Mouse (Mus musculus): ENCODE results near the gene Thap12. TPM values are rescaled to one million over a fixed set of nuclear protein-coding genes. Genes with fewer than 3 reads are reported as not detected.

Thap12 gene
- total and polyA plus RNA-seq, 3 experiments: 47.7 to 140 (median 52.7) TPM

GRCm38 (mm10) chr7:98665166-98665565 lies 37.7 kb upstream of the Thap12 start:
- Histone ChIP-seq H3K27ac (ENCODE audit: control insufficient read depth, low read depth, low read length) (no peak overlapping the region), H3K27me3 (ENCODE audit: control insufficient read depth in 1 of 2, insufficient read depth in 2 of 2, low read length in 2 of 2) (no peaks in the 10 kb centered on the region), H3K36me3 (ENCODE audit: control insufficient read depth in 1 of 2, insufficient read depth in 2 of 2, low read length in 2 of 2) (peaks cover 0 to 9% of the 10 kb centered on the region in 2 experiments; a peak in 2 of 4 replicates), H3K9me3 (replicated peaks; ENCODE audit: insufficient read depth, low read length) (no peaks in the 10 kb centered on the region), H3K79me2 (ENCODE audit: control insufficient read depth, insufficient read depth, low read length, poor library complexity) (no peaks in the 10 kb centered on the region), H3K4me1 (ENCODE audit: control insufficient read depth in 1 of 2, insufficient read depth in 2 of 2, low read length in 2 of 2) (peaks cover 5 to 9% of the 10 kb centered on the region in 2 experiments), H3K4me3 (ENCODE audit: control insufficient read depth in 1 of 2, insufficient read depth in 1 of 2, low read depth in 2 of 2, low read length in 2 of 2) (no peak overlapping the region), H3K9ac (ENCODE audit: control insufficient read depth, low read depth, low read length, poor library complexity, severe bottlenecking) (no peak overlapping the region)
- DNase-seq (ENCODE audit: low read depth, low spot score): no peak
- TF ChIP-seq CHD1 (IDR thresholded peaks at IDR 0.05; ENCODE audit: low read depth, low read length) (no peak), GATA1 (IDR thresholded peaks at IDR 0.05; ENCODE audit: low read depth, low read length) (no peak), ZNF384 (IDR thresholded peaks at IDR 0.05; ENCODE audit: low read depth, low read length) (peak; percentile 66; the same call in 1 of the 2 replicates), MAFK (IDR thresholded peaks at IDR 0.05; ENCODE audit: borderline replicate concordance, low read depth, low read length) (no peak), ETS1 (IDR thresholded peaks at IDR 0.05; ENCODE audit: low read depth, low read length) (no peak), MAZ (IDR thresholded peaks at IDR 0.05; ENCODE audit: low read depth, low read length) (no peak), USF2 (IDR thresholded peaks at IDR 0.05; ENCODE audit: borderline replicate concordance in 1 of 2, insufficient read depth in 1 of 2, low read depth in 1 of 2, low read length in 2 of 2) (no peak)

- Histone ChIP-seq H3K27ac (ENCODE audit: control insufficient read depth, low read depth, low read length) (no peak overlapping the region), H3K79me2 (ENCODE audit: control insufficient read depth, insufficient read depth, low read length, poor library complexity) (no peaks in the 10 kb centered on the region), H3K4me3 (ENCODE audit: control insufficient read depth in 1 of 2, insufficient read depth in 1 of 2, low read depth in 2 of 2, low read length in 2 of 2) (no peak overlapping the region), H3K4me1 (ENCODE audit: control insufficient read depth in 1 of 2, insufficient read depth in 2 of 2, low read length in 2 of 2) (peaks cover 5 to 9% of the 10 kb centered on the region in 2 experiments), H3K9ac (ENCODE audit: control insufficient read depth, low read depth, low read length, poor library complexity, severe bottlenecking) (no peak overlapping the region), H3K27me3 (ENCODE audit: control insufficient read depth in 1 of 2, insufficient read depth in 2 of 2, low read length in 2 of 2) (no peaks in the 10 kb centered on the region), H3K36me3 (ENCODE audit: control insufficient read depth in 1 of 2, insufficient read depth in 2 of 2, low read length in 2 of 2) (peaks cover 0 to 9% of the 10 kb centered on the region in 2 experiments; a peak in 2 of 4 replicates), H3K9me3 (replicated peaks; ENCODE audit: insufficient read depth, low read length) (no peaks in the 10 kb centered on the region)
- TF ChIP-seq RAD21 (IDR thresholded peaks at IDR 0.05; ENCODE audit: low read depth, low read length) (no peak), MEF2A (IDR thresholded peaks at IDR 0.05; ENCODE audit: extremely low read depth, insufficient replicate concordance, low read depth, low read length, poor library complexity, severe bottlenecking) (no peak), HCFC1 (IDR thresholded peaks at IDR 0.05; ENCODE audit: low read depth, low read length) (no peak), MXI1 (IDR thresholded peaks at IDR 0.05; ENCODE audit: low read depth, low read length) (no peak), GABPA (IDR thresholded peaks at IDR 0.05; ENCODE audit: low read depth, low read length) (no peak), POLR2AphosphoS2 (IDR thresholded peaks at IDR 0.05; ENCODE audit: low read length) (no peak), KAT2A (conservative IDR thresholded peaks at IDR 0.05; ENCODE audit: low read depth, low read length) (no peak), TCF12 (IDR thresholded peaks at IDR 0.05; ENCODE audit: low read depth, low read length) (no peak), MAZ (IDR thresholded peaks at IDR 0.05; ENCODE audit: low read depth, low read length) (no peak), SIN3A (IDR thresholded peaks at IDR 0.05; ENCODE audit: low read length) (no peak), MAFK (IDR thresholded peaks at IDR 0.05; ENCODE audit: borderline replicate concordance, low read depth, low read length) (no peak), POLR2AphosphoS5 (IDR thresholded peaks at IDR 0.05; ENCODE audit: borderline replicate concordance, low read depth, low read length) (no peak), EP300 (IDR thresholded peaks at IDR 0.05; ENCODE audit: low read depth in 1 of 2, low read length in 2 of 2) (no peak), RCOR1 (IDR thresholded peaks at IDR 0.05; ENCODE audit: low read depth, low read length) (no peak), E2F4 (IDR thresholded peaks at IDR 0.05; ENCODE audit: borderline replicate concordance, low read depth, low read length) (no peak), NELFE (IDR thresholded peaks at IDR 0.05; ENCODE audit: low read depth, low read length) (no peak), UBTF (IDR thresholded peaks at IDR 0.05; ENCODE audit: borderline replicate concordance, insufficient read depth, low read depth, low read length) (no peak), BHLHE40 (IDR thresholded peaks at IDR 0.05; ENCODE audit: borderline replicate concordance, low read depth, low read length) (no peak)
- no peak for DNase-seq (ENCODE audit: low read depth, low spot score)
These were observed 37.2 kb upstream of the Thap12 start for GRCm38 (mm10) chr7:98665726-98666125.
